Mouse (Mus musculus) thymus, postnatal 0 days (tissue): ENCODE results near the gene Kcnc1. TPM values are rescaled to one million over a fixed set of nuclear protein-coding genes. Genes with fewer than 3 reads are reported as not detected.

Experiments
- DNase-seq: peaks from one replicate; pipeline ENCODE4 v3.0.0-alpha.2; 2015; ENCODE audit warnings: low spot score
- polyA plus RNA-seq: library from polyadenylated mRNA; unstranded; fragments of >200 nt; fragmentation: Nextera tagmentation; extraction: Ambion mirVana; gene quantifications from 2 replicates; pipeline ENCODE4 v1.2.1, GENCODE M21; 2015

The Kcnc1 gene
- polyA plus RNA-seq, 1 experiment from 2014 or later, result 0.27 TPM

- no peak for DNase-seq
These were observed 25.2 kb downstream of the Kcnc1 start for GRCm38 (mm10) chr7:46421535-46421934.

- no peak for DNase-seq
These were observed 25.9 kb downstream of the Kcnc1 start for GRCm38 (mm10) chr7:46422052-46422763.

- DNase-seq, result peak; percentile 56
These were observed 26.6 kb downstream of the Kcnc1 start for GRCm38 (mm10) chr7:46422764-46423412.

- no peak for DNase-seq
These were observed 27.7 kb downstream of the Kcnc1 start for GRCm38 (mm10) chr7:46423951-46424350.

GRCm38 (mm10) chr7:46425012-46425411 is 28.7 kb downstream of the Kcnc1 start:
- DNase-seq, result no peak

- no peak for DNase-seq
These were observed 37.6 kb downstream of the Kcnc1 start for GRCm38 (mm10) chr7:46433874-46434273.

GRCm38 (mm10) chr7:46435833-46436232 is 39.5 kb downstream of the Kcnc1 start:
- no peak for DNase-seq

- DNase-seq, result no peak
These were observed 42.3 kb downstream of the Kcnc1 start for GRCm38 (mm10) chr7:46438537-46439141.

- no peak for DNase-seq
These were observed 46.9 kb downstream of the Kcnc1 start for GRCm38 (mm10) chr7:46443163-46443562.

GRCm38 (mm10) chr7:46445896-46446295 is 49.6 kb downstream of the Kcnc1 start:
- no peak for DNase-seq

GRCm38 (mm10) chr7:46447473-46448165 is 51.3 kb downstream of the Kcnc1 start:
- DNase-seq, result no peak

GRCm38 (mm10) chr7:46448922-46449645 is 52.8 kb downstream of the Kcnc1 start:
- DNase-seq, result no peak

GRCm38 (mm10) chr7:46453930-46454679 is 57.8 kb downstream of the Kcnc1 start:
- DNase-seq, result no peak

- no peak for DNase-seq
These were observed 61.6 kb downstream of the Kcnc1 start for GRCm38 (mm10) chr7:46457889-46458288.

- DNase-seq, result no peak
These were observed 62.9 kb downstream of the Kcnc1 start for GRCm38 (mm10) chr7:46459200-46459599.

- DNase-seq, result no peak
These were observed 63.4 kb downstream of the Kcnc1 start for GRCm38 (mm10) chr7:46459605-46460245.

GRCm38 (mm10) chr7:46462287-46462686 is 66.0 kb downstream of the Kcnc1 start:
- DNase-seq, result no peak

- DNase-seq, result no peak
These were observed 66.8 kb downstream of the Kcnc1 start for GRCm38 (mm10) chr7:46463136-46463535.

GRCm38 (mm10) chr7:46466422-46466981 is 70.2 kb downstream of the Kcnc1 start:
- no peak for DNase-seq

- no peak for DNase-seq
These were observed 73.2 kb downstream of the Kcnc1 start for GRCm38 (mm10) chr7:46469542-46469941.
